Mouse (Mus musculus) kidney, adult 2 months (tissue): ENCODE measurements at regions not wholly inside any gene's neighbourhood (a gene's known extent, or its start where the extent isn't known, plus 50 kb on each side); places are given as distances from the start of the nearest gene placed in this dataset.

Experiments used
- DNase-seq: peaks from one replicate; pipeline ENCODE4 v3.0.0; 2021
- H3K27ac ChIP-seq: fragments of 200-500 bp; 2 replicates; pipeline ENCODE4 v1.5.1; 2012; ENCODE audit warnings: low read depth, low read length, control low read depth, inconsistent platforms; ENCODE audit not compliant: insufficient read depth
- H3K27me3 ChIP-seq: fragments of 200-500 bp; replicated peaks from 2 replicates; pipeline ENCODE4 v1.6.1; 2012; ENCODE audit warnings: mild to moderate bottlenecking, moderate library complexity, low read length, inconsistent platforms; ENCODE audit not compliant: control insufficient read depth, insufficient read depth
- H3K36me3 ChIP-seq: fragments of 200-500 bp; 2 replicates; pipeline ENCODE4 v1.6.1; 2012; ENCODE audit warnings: mild to moderate bottlenecking, moderate library complexity, low read length, inconsistent platforms; ENCODE audit not compliant: control insufficient read depth, insufficient read depth
- H3K4me1 ChIP-seq: fragments of 200-500 bp; 2 replicates; pipeline ENCODE4 v1.6.1; 2011; ENCODE audit warnings: low read length; ENCODE audit not compliant: control insufficient read depth, insufficient read depth
- H3K4me3 ChIP-seq: fragments of 200-500 bp; 2 replicates; pipeline ENCODE4 v1.5.1; 2011; ENCODE audit warnings: mild to moderate bottlenecking, low read depth, low read length, control low read depth; ENCODE audit not compliant: insufficient read depth
- CTCF ChIP-seq: fragments of 200-500 bp; conservative IDR thresholded peaks from 2 replicates; pipeline ENCODE4 v1.5.1; 2011; ENCODE audit warnings: low read depth, mild to moderate bottlenecking, control low read depth, low read length, moderate library complexity, mixed read lengths; ENCODE audit not compliant: insufficient read depth, insufficient read length
- POLR2A ChIP-seq: fragments of 200-500 bp; IDR thresholded peaks from one replicate; pipeline ENCODE4 v1.6.1; 2011; ENCODE audit warnings: low read depth, low read length, control low read depth
- WGBS: fragments of 180-500 bp; shearing (Covaris S2); methylation state at CpG from one replicate; pipeline ENCODE4 v1.1.7; 2018; 5-methylcytosine and 5-hydroxymethylcytosine counted together

DNA sequence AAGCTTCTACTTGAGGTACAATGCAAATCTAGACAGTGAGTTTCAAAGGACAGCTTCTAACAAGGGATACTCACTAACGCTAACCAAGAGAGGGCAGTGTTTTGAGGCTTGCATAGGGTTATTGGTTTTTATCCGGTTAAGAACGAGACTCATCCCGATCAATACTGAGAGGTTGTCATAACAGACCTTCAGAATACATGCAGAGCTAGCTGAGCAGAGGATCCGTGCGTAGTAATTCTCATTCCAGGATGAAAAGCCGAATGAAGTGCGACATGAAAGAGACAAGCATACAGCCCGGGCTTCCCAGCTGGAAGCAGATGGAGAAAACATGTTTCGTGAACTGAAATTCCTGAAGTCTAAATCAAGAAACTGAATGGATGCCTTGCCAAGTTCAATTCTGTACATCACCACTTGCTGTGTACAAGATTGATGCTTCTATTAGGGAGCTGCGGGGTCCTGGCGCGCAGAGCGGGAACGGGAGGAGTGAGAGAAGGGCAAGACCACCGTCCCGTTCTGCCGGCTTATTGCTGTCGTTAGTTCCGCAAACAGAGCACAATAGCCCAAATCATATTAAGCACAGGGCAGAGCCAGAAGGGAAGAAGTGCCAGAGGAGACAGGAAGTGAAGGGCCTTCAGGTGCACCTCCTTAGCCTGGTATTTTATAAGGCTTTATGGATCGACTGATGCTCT, 65.4 kb upstream of the Tes start:
- H3K27me3 ChIP-seq, result no peaks in the 10 kb centered on the region
- TF ChIP-seq POLR2A (no peak), CTCF (no peak)
- 62% methylated on average over 21 of the region's 21 CpGs for WGBS
- no peak overlapping the region for H3K27ac ChIP-seq
- no peak for DNase-seq
- H3K36me3 ChIP-seq, result no peaks in the 10 kb centered on the region
- H3K4me1 ChIP-seq, result no peaks in the 10 kb centered on the region
- H3K4me3 ChIP-seq, result no peak overlapping the region

DNA sequence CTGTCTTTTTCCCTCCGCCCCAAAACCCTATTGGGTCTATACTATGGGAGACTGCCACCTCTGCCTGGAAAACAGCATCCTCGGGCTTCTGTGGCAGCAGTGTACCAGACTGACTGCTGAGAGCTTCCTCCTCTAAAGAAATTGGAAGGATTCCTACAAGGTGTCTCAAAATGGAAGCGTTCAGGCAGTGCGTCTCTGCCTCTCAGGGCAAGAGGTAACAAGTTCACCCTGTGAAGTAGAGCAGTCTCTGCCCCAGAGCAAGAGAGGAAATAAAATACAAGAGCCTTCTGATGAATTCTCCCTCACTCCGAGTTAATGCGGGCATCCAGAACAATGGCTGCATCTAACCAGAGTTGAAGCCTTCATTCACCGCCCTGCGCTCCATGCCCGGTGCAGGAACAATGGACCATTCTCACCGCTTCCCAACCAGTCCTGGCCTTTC, 69.4 kb upstream of the Tes start:
- no peaks in the 10 kb centered on the region for H3K27me3 ChIP-seq
- whole genome bisulfite sequencing, result 54% methylated on average over 10 of the region's 10 CpGs
- H3K27ac ChIP-seq, result no peak overlapping the region
- H3K36me3 ChIP-seq, result no peaks in the 10 kb centered on the region
- no peak overlapping the region for H3K4me3 ChIP-seq
- TF ChIP-seq POLR2A (no peak), CTCF (no peak)
- DNase-seq, result no peak
- no peaks in the 10 kb centered on the region for H3K4me1 ChIP-seq

DNA sequence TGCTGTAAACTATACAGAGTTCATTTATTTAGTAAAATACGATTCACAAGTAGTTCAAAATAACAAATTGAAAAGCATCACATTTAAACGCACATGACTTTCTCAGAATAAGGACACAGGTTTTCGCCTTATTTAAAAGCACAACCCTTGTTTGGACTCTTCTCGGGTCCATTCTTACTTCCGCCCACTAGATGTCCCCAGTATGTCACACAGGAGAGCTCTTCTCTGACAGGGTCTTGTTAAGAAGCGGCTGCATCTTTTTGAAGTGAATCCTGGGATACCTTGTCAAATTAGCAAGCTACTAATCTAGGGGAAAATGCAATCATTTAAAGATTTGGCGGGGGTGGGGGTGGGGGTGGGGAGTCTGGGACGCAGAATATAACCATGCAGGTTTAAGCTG, 70.2 kb upstream of the Tes start:
- Histone ChIP-seq H3K27me3 (no peaks in the 10 kb centered on the region), H3K36me3 (no peaks in the 10 kb centered on the region), H3K27ac (no peak overlapping the region), H3K4me1 (no peaks in the 10 kb centered on the region), H3K4me3 (no peak overlapping the region)
- 8% methylated on average over 8 of the region's 8 CpGs for WGBS
- peak; percentile 43 for TF ChIP-seq CTCF
- TF ChIP-seq POLR2A, result no peak
- peak; percentile 28 for DNase-seq

DNA sequence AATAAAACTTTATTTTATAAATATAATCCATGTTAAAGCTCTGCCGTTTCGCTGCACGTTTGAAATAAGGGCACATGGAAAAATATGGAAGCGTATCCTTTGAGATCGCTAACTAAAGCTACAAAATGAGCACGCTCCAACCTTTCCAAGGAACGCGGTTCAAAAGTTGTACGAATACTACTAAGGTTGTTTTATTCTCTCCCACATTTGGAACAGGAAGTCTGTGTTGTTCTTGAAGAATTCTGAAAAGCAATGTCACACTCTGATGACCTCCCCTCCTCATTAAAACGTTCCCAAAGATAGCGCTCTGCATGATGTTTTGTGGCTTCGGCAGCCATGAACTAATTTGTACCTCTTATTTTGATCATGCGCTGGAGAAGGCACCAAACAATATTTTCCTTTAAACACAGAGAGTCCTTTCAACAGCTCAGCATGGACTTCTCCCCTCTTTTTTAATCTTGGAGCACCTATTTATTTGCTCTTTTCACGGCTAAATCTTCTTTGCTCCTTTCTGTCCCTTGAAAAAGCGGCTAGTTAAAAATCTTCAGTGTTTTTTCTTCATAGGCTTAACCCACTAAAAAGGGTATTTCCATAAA, 72.9 kb upstream of the Tes start:
- no peaks in the 10 kb centered on the region for H3K27me3 ChIP-seq
- no peak overlapping the region for H3K27ac ChIP-seq
- no peaks in the 10 kb centered on the region for H3K36me3 ChIP-seq
- no peak overlapping the region for H3K4me3 ChIP-seq
- no peak for DNase-seq
- no peak for TF ChIP-seq POLR2A
- TF ChIP-seq CTCF, result no peak
- 65% methylated on average over 15 of the region's 15 CpGs for WGBS
- no peaks in the 10 kb centered on the region for H3K4me1 ChIP-seq

DNA sequence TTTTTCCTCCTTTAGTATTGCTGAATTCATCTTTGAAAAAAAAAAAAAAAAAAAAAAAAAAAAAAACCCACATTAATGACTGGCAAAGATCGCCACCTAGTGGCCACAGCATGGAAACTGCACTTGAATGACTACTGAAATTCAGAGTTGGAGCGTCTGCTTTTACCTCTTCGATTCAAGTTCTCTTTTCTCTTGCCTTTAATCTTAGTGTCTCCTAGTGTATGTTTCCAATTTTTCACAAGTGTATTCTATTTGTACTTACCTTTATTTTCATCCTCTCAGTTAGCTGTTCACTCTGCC, 79.9 kb upstream of the Tfec start:
- peak; percentile 20 for DNase-seq
- Histone ChIP-seq H3K4me3 (no peak overlapping the region), H3K4me1 (no peaks in the 10 kb centered on the region), H3K27ac (no peak overlapping the region), H3K27me3 (no peaks in the 10 kb centered on the region), H3K36me3 (no peaks in the 10 kb centered on the region)
- 23% methylated on average over 3 of the region's 3 CpGs for WGBS
- TF ChIP-seq CTCF, result no peak; the same call in 1 of the 2 replicates
- no peak for TF ChIP-seq POLR2A

DNA sequence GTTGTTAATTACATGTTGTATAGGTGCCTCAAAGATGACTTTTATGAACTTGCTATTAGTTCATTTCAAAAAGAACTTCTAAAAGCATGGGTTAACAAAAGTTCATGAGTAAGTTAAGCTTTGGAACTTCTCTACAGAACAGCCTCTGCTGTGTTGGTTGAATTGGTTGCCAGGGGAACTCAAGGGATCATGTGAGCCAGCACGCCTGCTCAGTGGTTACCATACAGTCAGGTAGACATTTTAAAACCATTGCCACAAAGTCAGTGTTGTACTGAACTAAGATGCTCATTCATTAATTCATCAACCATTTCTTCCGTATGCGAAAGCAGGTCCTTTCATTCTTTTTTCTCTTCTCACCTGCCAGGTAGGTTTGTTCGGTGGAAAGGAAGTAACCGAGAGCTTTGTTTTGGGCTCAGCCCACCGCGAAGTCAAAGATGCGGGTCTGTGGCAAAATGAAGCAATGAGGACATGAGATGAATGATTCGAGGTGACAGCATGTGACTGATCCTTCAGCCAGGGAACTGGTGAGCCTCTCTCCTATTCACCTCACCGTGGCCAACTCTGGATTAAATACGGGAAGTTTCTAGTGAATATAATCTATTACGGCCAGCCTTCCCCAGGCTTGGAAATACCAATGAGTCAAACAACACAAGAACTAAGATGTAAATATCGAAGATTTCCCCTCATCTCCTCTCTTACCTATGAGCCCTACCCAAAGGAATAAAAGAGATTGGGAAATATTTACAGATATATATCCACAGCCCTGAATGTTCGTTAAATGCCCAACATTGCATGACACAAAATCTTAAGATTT, 79.4 kb upstream of the Tfec start:
- WGBS, result 69% methylated on average over 14 of the region's 14 CpGs
- TF ChIP-seq CTCF, result no peak
- TF ChIP-seq POLR2A, result no peak
- H3K4me1 ChIP-seq, result no peaks in the 10 kb centered on the region
- H3K27ac ChIP-seq, result no peak overlapping the region
- no peak for DNase-seq
- no peak overlapping the region for H3K4me3 ChIP-seq
- H3K36me3 ChIP-seq, result no peaks in the 10 kb centered on the region
- no peaks in the 10 kb centered on the region for H3K27me3 ChIP-seq

DNA sequence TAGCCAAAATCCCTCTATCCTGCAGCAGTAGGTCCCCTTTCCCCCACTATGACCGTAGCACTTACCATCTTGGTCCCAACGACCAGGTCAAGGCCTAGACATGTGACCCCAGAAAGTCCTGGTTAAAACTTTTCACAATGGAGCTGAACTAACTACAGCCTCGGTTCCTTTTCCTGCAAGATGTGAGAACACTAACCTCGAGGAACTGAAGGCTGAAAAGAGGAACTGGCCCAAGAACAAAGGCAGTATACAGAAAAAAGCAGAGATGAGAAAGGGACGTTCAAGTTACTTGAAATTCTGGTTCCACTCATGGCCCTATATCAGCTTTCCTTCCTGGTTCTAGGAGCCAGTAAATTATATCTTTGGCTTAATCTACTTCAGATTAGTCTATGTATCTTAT, 67.4 kb upstream of the Tfec start:
- 64% methylated on average over 5 of the region's 5 CpGs for WGBS
- H3K4me3 ChIP-seq, result no peak overlapping the region
- H3K27me3 ChIP-seq, result no peaks in the 10 kb centered on the region
- no peak for TF ChIP-seq POLR2A
- DNase-seq, result no peak
- H3K36me3 ChIP-seq, result no peaks in the 10 kb centered on the region
- no peaks in the 10 kb centered on the region for H3K4me1 ChIP-seq
- no peak overlapping the region for H3K27ac ChIP-seq

DNA sequence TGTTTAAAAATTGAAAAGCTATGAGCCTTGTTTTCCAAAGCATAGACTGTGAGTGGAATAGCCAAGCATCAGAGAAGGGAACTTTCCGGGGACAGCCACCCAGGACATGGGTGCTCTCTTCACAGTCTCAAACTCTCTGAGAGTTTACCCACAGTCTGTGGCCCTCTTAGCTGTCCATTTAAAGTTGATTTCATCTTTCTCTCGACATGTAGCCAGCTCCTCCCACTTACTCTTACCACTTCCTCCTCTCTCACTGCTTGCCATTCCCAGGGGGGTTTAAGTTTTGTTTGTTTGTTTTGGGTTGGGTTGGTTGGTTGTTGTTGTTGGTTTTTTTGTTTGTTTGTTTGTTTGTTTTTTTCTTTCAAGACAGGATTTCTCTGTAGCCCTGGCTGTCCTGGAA, 66.1 kb upstream of the Tfec start:
- Histone ChIP-seq H3K27ac (no peak overlapping the region), H3K4me3 (no peak overlapping the region), H3K36me3 (no peaks in the 10 kb centered on the region), H3K27me3 (no peaks in the 10 kb centered on the region), H3K4me1 (no peaks in the 10 kb centered on the region)
- no peak for DNase-seq
- WGBS, result 59% methylated on average over 2 of the region's 2 CpGs
- TF ChIP-seq POLR2A, result no peak
- no peak for TF ChIP-seq CTCF
